Mouse (Mus musculus) embryo, embryonic 11.5 days (tissue): ENCODE data around the gene Lipo2.
"Not testable (repeated sequence)": the region's sequence is repeated elsewhere in the genome, so short reads cannot be mapped to it uniquely, and the experiment has no call there.

ENCODE experiments used
- DNase-seq: peaks from one replicate; pipeline ENCODE4 v3.0.0-alpha.2; 2012; ENCODE audit warnings: low read depth, low spot score

The Lipo2 gene

GRCm38 (mm10) chr19:33751259-33751658 is at the start of gene Lipo2:
Gene Lipo2, minus strand, starts transcription at chr19:33751359.
- DNase-seq, result not testable (repeated sequence)

- not testable (repeated sequence) for DNase-seq
These were observed 36.2 kb upstream of the Lipo2 start, which contains the start of gene Lipo1 for GRCm38 (mm10) chr19:33787359-33787758. Gene Lipo1, minus strand, starts transcription at chr19:33787459.

GRCm38 (mm10) chr19:33786576-33787277 is 35.6 kb upstream of the Lipo2 start:
- DNase-seq, result no peak

- DNase-seq, result peak; percentile 5
These were observed 10.3 kb upstream of the Lipo2 start, which contains the start of gene Lipo3 for GRCm38 (mm10) chr19:33761287-33762086. Gene Lipo3, minus strand, starts transcription at chr19:33761951.
